Mouse (Mus musculus): ENCODE measurements around the gene Tmem211. TPM values are rescaled to one million over a fixed set of nuclear protein-coding genes. Genes with fewer than 3 reads are reported as not detected.
A peak's percentile ranks its signal among the peaks of the same experiment; 100 is the strongest.

The Tmem211 gene
- total RNA-seq, 1 experiment = 0.22 TPM

DNA sequence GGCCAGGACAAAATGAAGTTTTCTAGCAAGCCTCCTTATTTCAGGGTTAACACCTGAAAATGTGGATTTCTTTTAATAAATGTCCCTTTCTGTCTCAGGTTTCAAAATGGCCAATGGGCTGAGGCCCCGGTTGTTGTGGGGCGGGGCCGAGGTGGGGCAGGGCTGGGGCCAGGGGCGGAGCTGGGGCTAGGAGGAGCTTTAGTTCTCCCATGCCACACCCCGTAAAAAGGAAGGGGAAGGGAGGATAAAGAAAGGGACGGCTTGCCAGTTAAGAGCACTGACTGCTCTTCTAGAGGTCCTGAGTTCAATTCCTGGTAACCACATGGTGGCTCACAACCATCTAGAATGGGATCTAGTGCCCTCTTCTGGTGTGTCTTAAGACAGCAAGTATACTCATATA lies 45.3 kb upstream of the Tmem211 start:
- Histone ChIP-seq H3K36me3 (ENCODE audit: control insufficient read depth, insufficient read depth, low read length, poor library complexity, severe bottlenecking) (peaks cover 11% of the 10 kb centered on the region; the same call in 1 of the 2 replicates), H3K27ac (ENCODE audit: insufficient read depth, low read depth, low read length, poor library complexity, severe bottlenecking) (0 out of 2 replicates have a peak overlapping the region, but pooled peaks have one; percentile 60), H3K4me3 (ENCODE audit: insufficient read depth in 1 of 2, low read depth in 1 of 2, low read length in 2 of 2, poor library complexity in 1 of 2, severe bottlenecking in 1 of 2) (no peak overlapping the region), H3K9me3 (ENCODE audit: control insufficient read depth, insufficient read depth, low read depth, low read length) (no peaks in the 10 kb centered on the region), H3K4me1 (ENCODE audit: control insufficient read depth in 2 of 2, insufficient read depth in 2 of 2, low read length in 2 of 2, poor library complexity in 1 of 2) (peaks cover 3 to 11% of the 10 kb centered on the region in 2 experiments; a peak in 2 of 4 replicates), H3K9ac (ENCODE audit: insufficient read depth, low read depth, low read length, poor library complexity, severe bottlenecking) (peak overlapping the region; percentile 5; the same call in 1 of the 2 replicates)
- in situ Hi-C loops (cut with MboI; ENCODE audit: low sequenced_read_pairs in 2 of 2, unreplicated experiment in 2 of 2) = no loop called here
- TF ChIP-seq ZNF384 (IDR thresholded peaks at IDR 0.05; ENCODE audit: low read depth, low read length) = no peak
- no peak for TF ChIP-seq CHD2 (IDR thresholded peaks at IDR 0.05; ENCODE audit: low read depth, low read length)
- no peak for TF ChIP-seq HCFC1 (IDR thresholded peaks at IDR 0.05; ENCODE audit: borderline replicate concordance, insufficient read depth, low read length)
- no peak for TF ChIP-seq ZC3H11A (IDR thresholded peaks at IDR 0.05; ENCODE audit: borderline replicate concordance, low read depth, low read length)
- no peak for TF ChIP-seq MAFK (IDR thresholded peaks at IDR 0.05; ENCODE audit: insufficient read depth, low read depth, low read length)
- no peak for DNase-seq (ENCODE audit: low read depth, low spot score)

DNA sequence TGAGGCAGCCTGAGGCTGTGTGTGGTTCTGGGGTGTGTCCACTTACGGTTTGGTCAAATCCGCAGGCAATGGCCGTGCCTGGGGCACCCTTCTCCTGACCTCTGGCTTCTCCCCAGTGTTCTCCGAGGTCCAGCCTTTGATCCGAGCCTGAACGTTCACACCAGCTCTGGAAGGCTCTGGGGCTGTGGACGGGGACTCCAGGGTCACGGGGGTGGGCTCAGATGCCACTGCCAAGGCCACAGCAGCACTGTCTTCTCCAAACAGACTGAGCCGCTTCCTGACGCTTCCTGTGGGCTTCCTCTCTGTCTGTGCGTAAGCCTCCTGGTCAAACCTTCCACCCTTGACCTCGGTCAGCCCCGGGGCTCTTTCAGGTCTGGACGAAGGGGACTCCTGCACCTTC lies 36.2 kb upstream of the Tmem211 start:
- in situ Hi-C loops (cut with MboI; ENCODE audit: low sequenced_read_pairs in 2 of 2, unreplicated experiment in 2 of 2) = no loop called here
- peaks cover 3% of the 10 kb centered on the region; the same call in 1 of the 2 replicates for H3K36me3 ChIP-seq (ENCODE audit: control insufficient read depth, insufficient read depth, low read length, poor library complexity, severe bottlenecking)
- no peak overlapping the region for H3K9ac ChIP-seq (ENCODE audit: insufficient read depth, low read depth, low read length, poor library complexity, severe bottlenecking)
- TF ChIP-seq ZNF384 (IDR thresholded peaks at IDR 0.05; ENCODE audit: low read depth, low read length) = no peak
- no peak for DNase-seq (ENCODE audit: low read depth, low spot score)
- no peaks in the 10 kb centered on the region for H3K9me3 ChIP-seq (ENCODE audit: control insufficient read depth, insufficient read depth, low read depth, low read length)
- H3K4me1 ChIP-seq (ENCODE audit: control insufficient read depth in 2 of 2, insufficient read depth in 2 of 2, low read length in 2 of 2, poor library complexity in 1 of 2) = 0 out of 4 replicates have a peak, but pooled peaks cover 0 to 3% of the 10 kb centered on the region in 2 experiments
- no peak overlapping the region for H3K4me3 ChIP-seq (ENCODE audit: insufficient read depth in 1 of 2, low read depth in 1 of 2, low read length in 2 of 2, poor library complexity in 1 of 2, severe bottlenecking in 1 of 2)
- H3K27ac ChIP-seq (ENCODE audit: insufficient read depth, low read depth, low read length, poor library complexity, severe bottlenecking) = no peak overlapping the region

DNA sequence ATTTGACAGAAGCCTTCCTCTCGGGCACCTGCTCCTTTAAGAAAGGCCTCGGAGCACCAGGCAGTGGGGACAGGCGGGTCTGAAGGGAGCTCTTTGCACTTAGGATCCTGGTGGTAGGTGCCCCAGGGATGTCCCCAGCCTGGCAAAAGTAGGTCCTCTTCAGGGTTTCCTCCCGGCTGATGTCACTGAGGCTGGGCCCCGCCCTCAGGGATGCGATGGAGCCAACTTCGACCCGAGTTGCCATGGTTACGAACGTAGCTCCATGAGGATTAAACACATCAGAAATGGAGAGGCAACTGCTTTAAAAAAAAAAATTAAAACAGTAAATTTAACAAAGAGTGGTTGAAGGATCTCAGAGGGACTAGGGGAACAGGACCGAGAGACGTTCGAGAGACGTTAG lies 34.8 kb upstream of the Tmem211 start:
- Histone ChIP-seq H3K4me1 (ENCODE audit: control insufficient read depth in 2 of 2, insufficient read depth in 2 of 2, low read length in 2 of 2, poor library complexity in 1 of 2) (0 out of 4 replicates have a peak, but pooled peaks cover 0 to 3% of the 10 kb centered on the region in 2 experiments), H3K4me3 (ENCODE audit: insufficient read depth in 1 of 2, low read depth in 1 of 2, low read length in 2 of 2, poor library complexity in 1 of 2, severe bottlenecking in 1 of 2) (no peak overlapping the region), H3K36me3 (ENCODE audit: control insufficient read depth, insufficient read depth, low read length, poor library complexity, severe bottlenecking) (peaks cover 3% of the 10 kb centered on the region; the same call in 1 of the 2 replicates), H3K9ac (ENCODE audit: insufficient read depth, low read depth, low read length, poor library complexity, severe bottlenecking) (no peak overlapping the region), H3K27ac (ENCODE audit: insufficient read depth, low read depth, low read length, poor library complexity, severe bottlenecking) (no peak overlapping the region), H3K9me3 (ENCODE audit: control insufficient read depth, insufficient read depth, low read depth, low read length) (no peaks in the 10 kb centered on the region)
- TF ChIP-seq ZC3H11A (IDR thresholded peaks at IDR 0.05; ENCODE audit: borderline replicate concordance, low read depth, low read length) = no peak
- TF ChIP-seq CHD2 (IDR thresholded peaks at IDR 0.05; ENCODE audit: low read depth, low read length) = no peak
- no peak for TF ChIP-seq ZNF384 (IDR thresholded peaks at IDR 0.05; ENCODE audit: low read depth, low read length)
- no peak for TF ChIP-seq MAFK (IDR thresholded peaks at IDR 0.05; ENCODE audit: insufficient read depth, low read depth, low read length)
- TF ChIP-seq HCFC1 (IDR thresholded peaks at IDR 0.05; ENCODE audit: borderline replicate concordance, insufficient read depth, low read length) = no peak
- DNase-seq (ENCODE audit: low read depth, low spot score) = no peak
- in situ Hi-C loops (cut with MboI; ENCODE audit: low sequenced_read_pairs in 2 of 2, unreplicated experiment in 2 of 2) = no loop called here

DNA sequence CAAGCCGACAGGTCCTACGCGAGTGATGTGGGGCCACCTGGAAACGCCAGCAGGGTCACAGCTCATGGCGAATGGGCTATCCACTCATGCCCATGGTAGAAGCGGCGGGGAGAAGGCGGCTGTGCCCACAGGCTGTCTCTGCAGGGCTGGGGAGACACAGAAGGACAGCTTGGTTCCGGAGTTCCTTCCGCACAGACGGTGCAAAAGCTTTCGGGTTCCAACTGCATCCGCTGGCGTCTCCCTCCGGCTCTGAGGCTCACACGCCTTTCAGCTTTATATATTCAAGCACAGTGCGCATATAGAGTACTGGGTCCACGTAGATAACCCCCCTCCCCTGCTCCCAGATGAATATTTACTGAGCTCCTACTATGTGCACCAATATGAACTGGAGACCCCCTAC lies 32.9 kb upstream of the Tmem211 start:
- no peaks in the 10 kb centered on the region for H3K9me3 ChIP-seq (ENCODE audit: control insufficient read depth, insufficient read depth, low read depth, low read length)
- peak overlapping the region; percentile 53 for H3K9ac ChIP-seq (ENCODE audit: insufficient read depth, low read depth, low read length, poor library complexity, severe bottlenecking)
- DNase-seq (ENCODE audit: low read depth, low spot score) = no peak
- H3K4me1 ChIP-seq (ENCODE audit: control insufficient read depth in 2 of 2, insufficient read depth in 2 of 2, low read length in 2 of 2, poor library complexity in 1 of 2) = peaks cover 2 to 5% of the 10 kb centered on the region in 2 experiments
- in situ Hi-C loops (cut with MboI; ENCODE audit: low sequenced_read_pairs in 2 of 2, unreplicated experiment in 2 of 2) = no loop called here
- H3K4me3 ChIP-seq (ENCODE audit: insufficient read depth in 1 of 2, low read depth in 1 of 2, low read length in 2 of 2, poor library complexity in 1 of 2, severe bottlenecking in 1 of 2) = peak overlapping the region; percentile 42 to 64; a peak in 3 of 4 replicates
- TF ChIP-seq ZNF384 (IDR thresholded peaks at IDR 0.05; ENCODE audit: low read depth, low read length) (no peak), MAFK (IDR thresholded peaks at IDR 0.05; ENCODE audit: insufficient read depth, low read depth, low read length) (no peak), ZC3H11A (IDR thresholded peaks at IDR 0.05; ENCODE audit: borderline replicate concordance, low read depth, low read length) (no peak), HCFC1 (IDR thresholded peaks at IDR 0.05; ENCODE audit: borderline replicate concordance, insufficient read depth, low read length) (no peak), CHD2 (IDR thresholded peaks at IDR 0.05; ENCODE audit: low read depth, low read length) (no peak)
- no peak overlapping the region for H3K27ac ChIP-seq (ENCODE audit: insufficient read depth, low read depth, low read length, poor library complexity, severe bottlenecking)
- H3K36me3 ChIP-seq (ENCODE audit: control insufficient read depth, insufficient read depth, low read length, poor library complexity, severe bottlenecking) = peaks cover 3% of the 10 kb centered on the region; the same call in 1 of the 2 replicates

DNA sequence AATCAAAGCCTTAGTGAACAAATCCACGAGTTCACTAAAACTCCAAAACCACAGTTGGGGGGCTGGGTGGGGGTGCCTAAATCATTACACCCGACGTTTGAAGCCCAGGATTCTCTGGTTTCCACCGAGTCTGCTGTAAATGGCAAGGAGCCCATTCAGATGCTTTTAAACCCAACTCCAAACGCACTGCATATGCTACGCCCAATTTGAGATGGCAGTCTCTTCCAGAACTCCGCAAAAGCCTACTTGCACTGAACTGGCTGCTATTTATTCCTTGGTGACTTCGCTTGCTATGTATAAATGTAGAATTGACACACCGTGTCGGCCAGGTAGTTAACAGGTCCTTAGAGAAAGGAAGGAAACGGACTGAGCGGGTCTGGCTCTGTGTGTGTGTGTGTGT lies 31.3 kb upstream of the Tmem211 start:
- H3K9me3 ChIP-seq (ENCODE audit: control insufficient read depth, insufficient read depth, low read depth, low read length) = no peaks in the 10 kb centered on the region
- DNase-seq (ENCODE audit: low read depth, low spot score) = no peak
- peaks cover 11 to 15% of the 10 kb centered on the region in 2 experiments for H3K4me1 ChIP-seq (ENCODE audit: control insufficient read depth in 2 of 2, insufficient read depth in 2 of 2, low read length in 2 of 2, poor library complexity in 1 of 2)
- H3K4me3 ChIP-seq (ENCODE audit: insufficient read depth in 1 of 2, low read depth in 1 of 2, low read length in 2 of 2, poor library complexity in 1 of 2, severe bottlenecking in 1 of 2) = no peak overlapping the region
- no peak overlapping the region for H3K27ac ChIP-seq (ENCODE audit: insufficient read depth, low read depth, low read length, poor library complexity, severe bottlenecking)
- in situ Hi-C loops (cut with MboI; ENCODE audit: low sequenced_read_pairs in 2 of 2, unreplicated experiment in 2 of 2) = no loop called here
- TF ChIP-seq ZC3H11A (IDR thresholded peaks at IDR 0.05; ENCODE audit: borderline replicate concordance, low read depth, low read length) (no peak), MAFK (IDR thresholded peaks at IDR 0.05; ENCODE audit: insufficient read depth, low read depth, low read length) (no peak), ZNF384 (IDR thresholded peaks at IDR 0.05; ENCODE audit: low read depth, low read length) (no peak), HCFC1 (IDR thresholded peaks at IDR 0.05; ENCODE audit: borderline replicate concordance, insufficient read depth, low read length) (no peak), CHD2 (IDR thresholded peaks at IDR 0.05; ENCODE audit: low read depth, low read length) (no peak)
- H3K9ac ChIP-seq (ENCODE audit: insufficient read depth, low read depth, low read length, poor library complexity, severe bottlenecking) = no peak overlapping the region
- no peaks in the 10 kb centered on the region for H3K36me3 ChIP-seq (ENCODE audit: control insufficient read depth, insufficient read depth, low read length, poor library complexity, severe bottlenecking)

Measured in ES-E14 (cell line).